Mouse (Mus musculus) hindbrain, postnatal 0 days (tissue): ENCODE data around the gene Asprv1. TPM values are rescaled to one million over a fixed set of nuclear protein-coding genes. Genes with fewer than 3 reads are reported as not detected.

ENCODE experiments used
- ATAC-seq: fragments of 200-750 bp; cut with Nextera tagmentation; 2 replicates; pipeline ENCODE4 v1.8.0; 2017; ENCODE audit warnings: mild to moderate bottlenecking, moderate TSS enrichment, moderate library complexity
- DNase-seq: peaks from one replicate; pipeline ENCODE4 v3.0.0-alpha.2; 2015; ENCODE audit warnings: low spot score
- H3K27ac ChIP-seq: fragments of 300-500 bp; sonication (generic); 2 replicates; pipeline ENCODE4 v1.5.1; 2014; ENCODE audit warnings: mild to moderate bottlenecking
- H3K27me3 ChIP-seq: fragments of 300-500 bp; sonication (generic); 2 replicates; pipeline ENCODE4 v1.6.1; 2014; ENCODE audit warnings: low read length, mixed read lengths; ENCODE audit not compliant: insufficient read depth
- H3K36me3 ChIP-seq: fragments of 300-500 bp; sonication (generic); 2 replicates; pipeline ENCODE4 v1.6.1; 2014; ENCODE audit warnings: low read length, mixed read lengths; ENCODE audit not compliant: insufficient read depth
- H3K4me1 ChIP-seq: fragments of 300-500 bp; sonication (generic); 2 replicates; pipeline ENCODE4 v1.6.1; 2014; ENCODE audit warnings: antibody characterized with exemption, low read length, mixed read lengths; ENCODE audit not compliant: insufficient read depth
- H3K4me2 ChIP-seq: fragments of 300-500 bp; sonication (generic); 2 replicates; pipeline ENCODE4 v1.6.1; 2014; ENCODE audit warnings: low read depth, mild to moderate bottlenecking, low read length, moderate library complexity, mixed read lengths
- H3K4me3 ChIP-seq: fragments of 300-500 bp; sonication (generic); 2 replicates; pipeline ENCODE4 v1.5.1; 2014; ENCODE audit warnings: low read length
- H3K9ac ChIP-seq: fragments of 300-500 bp; sonication (generic); replicated peaks from 2 replicates; pipeline ENCODE4 v1.6.1; 2014; ENCODE audit warnings: mild to moderate bottlenecking, low read length, moderate library complexity, mixed read lengths
- H3K9me3 ChIP-seq: fragments of 300-500 bp; sonication (generic); 2 replicates; pipeline ENCODE4 v1.6.1; 2016; ENCODE audit warnings: low read length, mixed read lengths
- CTCF ChIP-seq: IDR thresholded peaks from 2 replicates; pipeline ENCODE4 v1.5.1; 2016; ENCODE audit warnings: antibody characterized with exemption, control low read depth, low read depth
- WGBS: fragments of 180-500 bp; shearing (Covaris S2); extraction: QIAGEN DNeasy Blood & Tissue Kit; methylation state at CpG from one replicate; pipeline ENCODE4 v1.1.7; 2014; 5-methylcytosine and 5-hydroxymethylcytosine counted together
- polyA plus RNA-seq: library from polyadenylated mRNA; unstranded; fragments of >200 nt; fragmentation: Nextera tagmentation; extraction: Ambion mirVana; gene quantifications from 2 replicates; pipeline ENCODE4 v1.2.1, GENCODE M21; 2015
- total RNA-seq: library from RNA; depleted of rRNA; stranded (reverse); fragments of >200 nt; gene quantifications from 2 replicates; pipeline ENCODE4 v1.2.3, GENCODE M21; 2014

Asprv1 gene
- total and polyA plus RNA-seq, 2 experiments from 2014 or later = 0.73 to 0.99 TPM

GRCm38 (mm10) chr6:86637171-86637835 is 9.3 kb downstream of the Asprv1 start:
- no peak overlapping the region for H3K4me3 ChIP-seq
- ATAC-seq (no peak), DNase-seq (no peak)
- no peaks in the 10 kb centered on the region for H3K9me3 ChIP-seq
- H3K36me3 ChIP-seq = no peaks in the 10 kb centered on the region
- H3K27ac ChIP-seq = no peak overlapping the region
- WGBS = 64% methylated on average over 4 of the region's 4 CpGs
- no peak for TF ChIP-seq CTCF
- H3K9ac ChIP-seq = no peak overlapping the region
- H3K27me3 ChIP-seq = no peaks in the 10 kb centered on the region
- H3K4me2 ChIP-seq = no peak overlapping the region
- H3K4me1 ChIP-seq = no peaks in the 10 kb centered on the region

GRCm38 (mm10) chr6:86637860-86638259 is 9.9 kb downstream of the Asprv1 start:
- TF ChIP-seq CTCF = no peak
- H3K4me1 ChIP-seq = no peaks in the 10 kb centered on the region
- H3K36me3 ChIP-seq = no peaks in the 10 kb centered on the region
- DNase-seq (no peak), ATAC-seq (no peak)
- WGBS = 80% methylated on average over 2 of the region's 2 CpGs
- no peak overlapping the region for H3K4me2 ChIP-seq
- H3K27ac ChIP-seq = no peak overlapping the region
- no peak overlapping the region for H3K4me3 ChIP-seq
- H3K9me3 ChIP-seq = no peaks in the 10 kb centered on the region
- no peaks in the 10 kb centered on the region for H3K27me3 ChIP-seq
- no peak overlapping the region for H3K9ac ChIP-seq

- Histone ChIP-seq H3K4me2 (no peak overlapping the region), H3K27ac (no peak overlapping the region), H3K4me1 (no peaks in the 10 kb centered on the region), H3K36me3 (no peaks in the 10 kb centered on the region), H3K27me3 (no peaks in the 10 kb centered on the region), H3K9me3 (no peaks in the 10 kb centered on the region), H3K4me3 (no peak overlapping the region), H3K9ac (no peak overlapping the region)
- peak; percentile 23 for DNase-seq
- TF ChIP-seq CTCF = peak; percentile 65
- 14% methylated on average over 2 of the region's 2 CpGs for WGBS
- ATAC-seq = no peak
These were observed 10.5 kb downstream of the Asprv1 start for GRCm38 (mm10) chr6:86638434-86638833.

GRCm38 (mm10) chr6:86639180-86640160 is 11.5 kb downstream of the Asprv1 start:
- no peak for TF ChIP-seq CTCF
- Histone ChIP-seq H3K4me2 (no peak overlapping the region), H3K9ac (no peak overlapping the region), H3K27ac (no peak overlapping the region), H3K36me3 (no peaks in the 10 kb centered on the region), H3K9me3 (no peaks in the 10 kb centered on the region), H3K27me3 (no peaks in the 10 kb centered on the region), H3K4me1 (no peaks in the 10 kb centered on the region), H3K4me3 (no peak overlapping the region)
- DNase-seq (no peak), ATAC-seq (no peak)
- WGBS = 83% methylated on average over 18 of the region's 18 CpGs

- H3K4me2 ChIP-seq = no peak overlapping the region
- no peak for DNase-seq
- no peak for ATAC-seq
- WGBS = 77% methylated on average over 3 of the region's 3 CpGs
- H3K27me3 ChIP-seq = no peaks in the 10 kb centered on the region
- H3K9me3 ChIP-seq = no peaks in the 10 kb centered on the region
- no peak overlapping the region for H3K4me3 ChIP-seq
- no peak for TF ChIP-seq CTCF
- H3K27ac ChIP-seq = no peak overlapping the region
- no peak overlapping the region for H3K9ac ChIP-seq
- no peaks in the 10 kb centered on the region for H3K4me1 ChIP-seq
- no peaks in the 10 kb centered on the region for H3K36me3 ChIP-seq
These were observed 12.2 kb downstream of the Asprv1 start for GRCm38 (mm10) chr6:86640161-86640560.

- Histone ChIP-seq H3K4me2 (no peak overlapping the region), H3K9ac (no peak overlapping the region), H3K27ac (no peak overlapping the region), H3K36me3 (no peaks in the 10 kb centered on the region), H3K9me3 (no peaks in the 10 kb centered on the region), H3K4me3 (no peak overlapping the region), H3K4me1 (no peaks in the 10 kb centered on the region), H3K27me3 (no peaks in the 10 kb centered on the region)
- TF ChIP-seq CTCF = no peak
- WGBS = 86% methylated on average over 8 of the region's 8 CpGs
- no peak for ATAC-seq
- no peak for DNase-seq
These were observed 12.8 kb downstream of the Asprv1 start for GRCm38 (mm10) chr6:86640776-86641175.
